Mouse (Mus musculus) liver, postnatal 0 days (tissue): Measurements from ENCODE around the gene Arhgef16.

Source experiments
- CTCF ChIP-seq: sonication (generic); IDR thresholded peaks from 2 replicates; pipeline ENCODE4 v1.5.1; 2016; ENCODE audit warnings: antibody characterized with exemption, low read depth
- EP300 ChIP-seq: IDR thresholded peaks from 2 replicates; pipeline ENCODE4 v1.6.1; 2016; ENCODE audit warnings: antibody characterized with exemption, low read depth, mild to moderate bottlenecking

DNA sequence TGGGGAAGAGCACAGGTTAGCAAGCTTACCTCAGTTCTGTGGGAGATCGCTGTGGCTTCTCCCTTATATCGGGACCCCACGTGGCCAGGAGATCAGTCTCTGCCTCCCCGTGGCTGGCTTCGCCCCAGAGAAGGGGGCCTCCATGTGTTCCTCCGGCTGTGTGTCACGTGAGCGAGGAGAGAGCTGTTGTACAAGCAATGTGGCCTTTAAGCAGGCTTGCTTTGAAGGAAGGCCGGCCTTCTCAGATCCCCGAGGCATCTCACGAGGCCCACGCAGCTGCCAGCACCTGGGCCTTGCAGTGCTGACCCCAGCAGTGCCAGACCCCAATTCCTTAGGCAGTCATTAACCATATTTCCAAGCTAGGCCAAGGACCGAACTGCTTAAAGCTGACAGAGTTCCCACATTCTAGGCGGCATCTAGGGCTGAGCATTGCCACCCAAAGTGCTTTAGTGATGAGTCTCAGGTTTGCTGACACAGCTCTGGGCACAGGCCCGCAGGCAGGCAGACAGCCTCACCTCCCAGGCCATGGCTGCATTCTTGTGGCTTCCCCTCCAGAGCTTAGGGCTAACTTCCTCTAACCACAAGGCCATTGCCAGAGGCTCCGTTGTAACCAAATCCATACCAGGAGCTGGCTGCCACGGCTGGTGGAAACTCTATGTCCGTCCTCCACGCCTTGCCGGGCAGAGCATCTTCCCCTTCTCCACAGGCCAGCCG, 53.2 kb downstream of the Arhgef16 start:
- no peak for TF ChIP-seq CTCF
- TF ChIP-seq EP300: no peak
